Mouse (Mus musculus) liver, adult 2 months (tissue): ENCODE results near the gene Cs.

Experiments
- CTCF ChIP-seq: fragments of 200-500 bp; IDR thresholded peaks from 2 replicates; pipeline ENCODE4 v1.5.1; 2011; ENCODE audit warnings: low read depth, low read length, control low read depth
- POLR2A ChIP-seq: fragments of 200-500 bp; IDR thresholded peaks from 2 replicates; pipeline ENCODE4 v1.6.1; 2011; ENCODE audit warnings: low read length, control low read depth; ENCODE audit not compliant: insufficient read depth; ENCODE audit errors: extremely low read depth

DNA sequence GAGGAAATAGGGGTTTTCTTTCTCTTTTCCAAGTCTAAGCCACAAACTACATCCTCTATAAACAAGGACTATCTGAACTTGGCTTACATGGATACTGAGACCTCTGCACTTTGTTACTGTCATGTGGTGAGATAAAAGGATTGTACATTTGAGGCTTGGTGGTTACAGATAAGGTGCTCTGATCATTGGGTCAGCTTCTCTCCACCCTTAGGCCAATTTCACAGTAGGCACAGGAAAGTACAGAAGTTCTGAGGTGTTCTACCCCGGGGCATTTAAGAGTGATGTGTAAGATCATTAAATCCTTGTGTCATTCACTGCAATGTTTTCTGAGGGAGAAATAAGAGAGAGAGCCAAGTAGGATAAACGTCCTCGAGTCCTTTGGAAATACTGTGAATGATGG is 937 bp upstream of the Cs start:
- no peak for TF ChIP-seq CTCF
- TF ChIP-seq POLR2A: no peak
